Mouse (Mus musculus) left cerebral cortex, adult 2 months (tissue): ENCODE results near the gene Rin1. TPM values are rescaled to one million over a fixed set of nuclear protein-coding genes. Genes with fewer than 3 reads are reported as not detected.
"Not testable (repeated sequence)": the region's sequence is repeated elsewhere in the genome, so short reads cannot be mapped to it uniquely, and the experiment has no call there.

ENCODE experiments used
- DNase-seq, 2 experiments: peaks; one replicate each; pipeline ENCODE4 v3.0.0; 2021 to 2022; ENCODE audit warnings: low spot score in 2 of 2, mixed read lengths in 1 of 2; ENCODE audit errors: extremely low spot score in 1 of 2
- H3K27ac ChIP-seq: fragments of 200-600 bp; 2 replicates; pipeline ENCODE4 v1.8.1; 2022
- H3K4me3 ChIP-seq: fragments of 200-600 bp; 2 replicates; pipeline ENCODE4 v1.8.1; 2022
- CTCF ChIP-seq: fragments of 200-600 bp; IDR thresholded peaks from 2 replicates; pipeline ENCODE4 v1.8.1; 2022; ENCODE audit warnings: antibody characterized with exemption, mild to moderate bottlenecking, moderate library complexity
- intact Hi-C: fragments of 180-260 bp; cut with DNase I; formaldehyde crosslinking; loops from one replicate; pipeline ENCODE4 v1.15.1; 2025
- long read RNA-seq, 2 experiments: library from polyadenylated mRNA; stranded (forward); transcript quantifications; one replicate each; pipeline ENCODE4 v2.0.0; 2021; ENCODE audit warnings: borderline mapping rate in 2 of 2
- total RNA-seq, 2 experiments: library from RNA; stranded (reverse); gene quantifications; 2 replicates each; pipeline ENCODE4 v1.2.3; 2021

The Rin1 gene
- total RNA-seq: 10 to 100 TPM; 94.6 to 95.9 TPM
- long read RNA-seq, experiment 1, full-length matches to known transcripts: 39 of 111 reads
- long read RNA-seq, experiment 1, partial matches to known transcripts: 29 of 111 reads
- long read RNA-seq, experiment 1, other reads (novel, unspliced or antisense): 43 of 111 reads
- long read RNA-seq, experiment 2, full-length matches to known transcripts: 24 of 124 reads
- long read RNA-seq, experiment 2, partial matches to known transcripts: 48 of 124 reads
- long read RNA-seq, experiment 2, other reads (novel, unspliced or antisense): 52 of 124 reads

DNA sequence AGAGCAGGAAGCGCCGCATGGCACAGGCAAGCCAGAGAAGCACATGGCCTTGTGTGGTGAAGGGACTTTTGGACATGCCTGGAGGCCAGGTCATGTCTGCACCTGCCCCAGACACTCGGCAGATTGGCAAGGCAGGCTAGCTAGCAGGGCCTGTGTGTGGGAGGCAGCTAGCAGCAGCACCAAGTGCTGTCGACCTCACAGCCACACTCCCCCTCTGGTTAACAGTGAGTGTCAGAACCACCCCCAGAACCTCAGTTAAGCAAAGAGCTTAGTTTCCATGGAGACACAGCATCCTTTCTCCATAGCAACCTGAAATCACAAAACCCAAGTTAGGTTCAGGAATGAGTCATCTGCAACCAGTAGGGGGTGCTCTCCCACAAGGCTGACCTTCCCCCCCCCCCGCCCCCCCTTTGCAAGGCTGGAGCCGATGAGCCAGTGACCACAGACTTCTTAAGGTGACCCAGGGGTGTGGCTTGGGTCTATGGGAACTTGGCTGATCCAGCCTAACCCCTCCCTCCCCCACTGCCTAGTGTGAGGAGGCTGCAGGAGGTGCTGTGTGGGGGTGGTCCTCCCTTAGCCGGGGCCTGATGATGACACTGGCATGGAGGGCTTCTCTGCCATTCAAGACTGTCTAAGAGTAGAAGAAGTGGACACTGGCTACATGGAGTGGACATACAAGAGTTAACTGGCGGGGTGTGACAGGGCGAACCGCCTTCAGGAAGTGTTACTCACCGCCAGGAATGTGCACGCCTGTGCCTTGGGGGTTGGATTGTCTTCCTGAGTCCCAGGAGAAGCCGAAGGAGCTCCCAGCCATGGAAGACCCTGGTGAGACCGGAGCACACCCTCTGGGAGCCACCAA is at the start of gene Rin1:
Gene Rin1 (plus strand): TSS at position 435 of the 859 bp plus-strand sequence.
- TF ChIP-seq CTCF: peak; percentile 71
- H3K27ac ChIP-seq: peak within 1 kb of the TSS; percentile 96
- DNase-seq: peak; percentile 64 to 74
- peak within 1 kb of the TSS; percentile 54 for H3K4me3 ChIP-seq
- intact Hi-C loops: loop anchor here (2.0 kb wide), 1 partner anchor 35 kb away; the partner anchor contains the start of gene Tmem151a

GRCm38 (mm10) chr19:5001666-5002406 is 48.4 kb upstream of the Rin1 start:
- TF ChIP-seq CTCF: peak; percentile 86
- peak overlapping the region; percentile 26 for H3K4me3 ChIP-seq
- peak overlapping the region; percentile 90 for H3K27ac ChIP-seq
- DNase-seq: peak; percentile 90 to 94
- intact Hi-C loops: loop anchor here (1.0 kb wide), 3 partner anchors 13 to 40 kb away; partner anchors contain the start of gene Mrpl11

- H3K4me3 ChIP-seq, DNase-seq, H3K27ac ChIP-seq, intact Hi-C loops: not testable (repeated sequence)
These were observed 46.6 kb upstream of the Rin1 start for GRCm38 (mm10) chr19:5003644-5004043.

GRCm38 (mm10) chr19:5004925-5005324 is 45.4 kb upstream of the Rin1 start:
- no peak overlapping the region for H3K4me3 ChIP-seq
- intact Hi-C loops: no loop called here
- TF ChIP-seq CTCF: no peak
- no peak for DNase-seq
- no peak overlapping the region for H3K27ac ChIP-seq

GRCm38 (mm10) chr19:5013138-5013537 is 37.1 kb upstream of the Rin1 start:
- H3K4me3 ChIP-seq: no peak overlapping the region
- intact Hi-C loops: no loop called here

GRCm38 (mm10) chr19:5014961-5015398 is 35.3 kb upstream of the Rin1 start:
- no peak overlapping the region for H3K4me3 ChIP-seq
- intact Hi-C loops: loop anchor here (5.0 kb wide), 1 partner anchor 33 kb away; no protein-coding TSS in a partner anchor
- TF ChIP-seq CTCF: peak; percentile 74
- H3K27ac ChIP-seq: no peak overlapping the region
- DNase-seq: no peak

More at GRCm38 (mm10) chr19:5013138-5013537, 37.1 kb upstream of the Rin1 start:
- H3K27ac ChIP-seq: no peak overlapping the region
- no peak for TF ChIP-seq CTCF
- DNase-seq: no peak

DNA sequence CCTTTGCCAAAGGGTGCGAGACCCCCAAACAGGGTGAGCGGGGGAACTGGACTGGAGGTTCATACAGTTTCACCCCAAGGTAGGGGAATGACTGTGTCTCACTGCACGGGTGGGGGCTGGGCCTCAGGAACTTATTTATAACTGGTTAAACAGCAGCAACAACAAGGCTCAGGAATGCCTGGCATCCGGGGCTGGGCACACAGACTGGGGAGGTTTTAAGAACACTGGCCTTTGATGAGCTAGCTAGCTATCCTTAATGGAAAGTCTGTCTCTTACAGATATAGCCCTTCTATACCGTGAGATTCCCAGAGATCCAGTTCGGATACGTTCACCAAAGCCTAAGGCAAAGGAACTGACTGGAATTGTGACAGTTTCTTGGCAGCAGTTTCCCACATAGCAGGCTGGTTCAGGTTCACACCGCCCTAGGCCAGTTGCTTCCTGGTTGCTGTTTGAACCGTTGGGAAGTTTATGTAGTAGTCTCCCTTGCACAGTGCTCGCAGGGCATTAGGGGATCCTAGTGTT is 34.0 kb upstream of the Rin1 start:
- no peak overlapping the region for H3K27ac ChIP-seq
- no peak for TF ChIP-seq CTCF
- intact Hi-C loops: loop anchor here (5.0 kb wide), 1 partner anchor 34 kb away; no protein-coding TSS in a partner anchor
- no peak overlapping the region for H3K4me3 ChIP-seq
- DNase-seq: no peak

DNA sequence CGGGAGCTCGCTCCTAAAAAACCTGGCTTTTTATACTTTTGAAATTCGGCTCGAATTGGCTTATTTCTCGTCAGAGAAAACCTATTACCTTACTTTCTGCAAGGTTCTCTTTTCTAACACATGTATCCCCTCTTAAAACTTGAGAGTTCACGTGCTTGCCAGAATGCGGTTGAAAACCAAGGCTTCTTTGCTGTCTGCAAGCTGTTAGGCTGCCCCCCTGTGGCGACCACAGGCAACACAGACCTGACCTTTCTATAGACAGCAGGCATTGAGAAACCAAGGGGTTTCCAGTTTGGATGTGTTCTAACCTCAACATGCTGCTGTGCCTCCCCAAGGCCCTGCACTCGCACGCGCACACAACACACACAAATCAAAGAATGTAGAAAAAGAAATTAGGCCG is 33.5 kb upstream of the Rin1 start:
- intact Hi-C loops: loop anchor here (5.0 kb wide), 1 partner anchor 34 kb away; no protein-coding TSS in a partner anchor
- Histone ChIP-seq H3K27ac (no peak overlapping the region), H3K4me3 (no peak overlapping the region)
- peak; percentile 57 to 65 for DNase-seq
- TF ChIP-seq CTCF: peak; percentile 90

GRCm38 (mm10) chr19:5017611-5018010 is 32.7 kb upstream of the Rin1 start:
- intact Hi-C loops: loop anchor here (5.0 kb wide), 1 partner anchor 35 kb away; no protein-coding TSS in a partner anchor
- no peak for DNase-seq
- no peak overlapping the region for H3K27ac ChIP-seq
- no peak overlapping the region for H3K4me3 ChIP-seq
- TF ChIP-seq CTCF: no peak

DNA sequence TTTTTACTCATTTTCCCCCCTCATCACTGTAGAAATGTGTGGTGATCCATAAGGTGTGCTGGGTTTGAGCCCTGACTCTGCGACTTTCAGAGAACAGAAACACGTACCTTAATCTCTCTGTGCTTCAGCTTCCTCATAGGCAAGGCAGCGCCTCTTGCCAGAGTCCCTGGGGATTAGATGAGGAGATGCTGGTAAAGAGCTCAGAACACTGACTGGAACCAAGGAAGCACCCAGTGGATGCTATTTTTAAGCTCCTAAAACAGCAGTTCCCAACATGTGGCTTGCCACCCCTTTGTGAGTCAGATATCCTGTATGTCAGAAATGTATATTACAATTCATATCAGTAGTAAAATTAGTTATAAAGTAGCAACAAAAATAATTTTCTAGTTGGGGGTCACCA is 32.1 kb upstream of the Rin1 start:
- Histone ChIP-seq H3K27ac (no peak overlapping the region), H3K4me3 (no peak overlapping the region)
- intact Hi-C loops: loop anchor here (5.0 kb wide), 1 partner anchor 36 kb away; no protein-coding TSS in a partner anchor
- no peak for TF ChIP-seq CTCF
- DNase-seq: no peak

- DNase-seq: no peak
- Histone ChIP-seq H3K4me3 (no peak overlapping the region), H3K27ac (no peak overlapping the region)
- intact Hi-C loops: no loop called here
- TF ChIP-seq CTCF: no peak
These were observed 28.9 kb upstream of the Rin1 start for GRCm38 (mm10) chr19:5021416-5021815.
